Mouse (Mus musculus) thymus, postnatal 14 days (tissue): ENCODE measurements around the gene Elmo1.

Experiments
- DNase-seq: peaks from one replicate; pipeline ENCODE4 v3.0.0; 2021

Elmo1 gene

GRCm38 (mm10) chr13:20090133-20090710 lies at the start of gene Elmo1:
Gene Elmo1 (plus strand): TSS chr13:20090596.
- peak; percentile 79 for DNase-seq

- no peak for DNase-seq
These were observed 49.1 kb upstream of the Elmo1 start for GRCm38 (mm10) chr13:20041169-20041830.

GRCm38 (mm10) chr13:20042856-20043255 lies 47.5 kb upstream of the Elmo1 start:
- DNase-seq = no peak

- DNase-seq = no peak
These were observed 45.0 kb upstream of the Elmo1 start for GRCm38 (mm10) chr13:20045350-20045749.

GRCm38 (mm10) chr13:20045836-20046235 lies 44.6 kb upstream of the Elmo1 start:
- no peak for DNase-seq

- DNase-seq = no peak
These were observed 44.0 kb upstream of the Elmo1 start for GRCm38 (mm10) chr13:20046406-20046805.

- no peak for DNase-seq
These were observed 42.2 kb upstream of the Elmo1 start for GRCm38 (mm10) chr13:20047926-20048836.

- no peak for DNase-seq
These were observed 41.6 kb upstream of the Elmo1 start for GRCm38 (mm10) chr13:20048837-20049160.

GRCm38 (mm10) chr13:20049654-20050053 lies 40.7 kb upstream of the Elmo1 start:
- peak; percentile 10 for DNase-seq

GRCm38 (mm10) chr13:20050149-20050548 lies 40.2 kb upstream of the Elmo1 start:
- DNase-seq = no peak

- DNase-seq = no peak
These were observed 32.5 kb upstream of the Elmo1 start for GRCm38 (mm10) chr13:20057926-20058325.

- no peak for DNase-seq
These were observed 29.4 kb upstream of the Elmo1 start for GRCm38 (mm10) chr13:20061031-20061430.

- DNase-seq = no peak
These were observed 27.1 kb upstream of the Elmo1 start for GRCm38 (mm10) chr13:20063331-20063730.

GRCm38 (mm10) chr13:20072043-20072442 lies 18.4 kb upstream of the Elmo1 start:
- no peak for DNase-seq

- no peak for DNase-seq
These were observed 17.4 kb upstream of the Elmo1 start for GRCm38 (mm10) chr13:20072994-20073393.

- no peak for DNase-seq
These were observed 13.9 kb upstream of the Elmo1 start for GRCm38 (mm10) chr13:20076521-20076920.

- no peak for DNase-seq
These were observed 13.2 kb upstream of the Elmo1 start for GRCm38 (mm10) chr13:20077237-20077636.

GRCm38 (mm10) chr13:20090711-20091603 lies 561 bp downstream of the Elmo1 start:
- peak; percentile 81 for DNase-seq

GRCm38 (mm10) chr13:20091604-20091926 lies 1.2 kb downstream of the Elmo1 start:
- DNase-seq = no peak

GRCm38 (mm10) chr13:20092301-20092700 lies 1.9 kb downstream of the Elmo1 start:
- DNase-seq = no peak

GRCm38 (mm10) chr13:20093307-20094045 lies 3.1 kb downstream of the Elmo1 start:
- peak; percentile 85 for DNase-seq
